Mouse (Mus musculus) CH12.LX (cell line): Measurements from ENCODE around the gene Acot7. TPM values are rescaled to one million over a fixed set of nuclear protein-coding genes. Genes with fewer than 3 reads are reported as not detected.

Experiments
- DNase-seq: peaks from one replicate; pipeline ENCODE4 v3.0.0-alpha.2; 2013; ENCODE audit errors: extremely low read depth
- H3K27ac ChIP-seq: 2 replicates; pipeline ENCODE4 v1.5.1; 2012; ENCODE audit warnings: low read depth, mild to moderate bottlenecking, control low read depth, moderate library complexity; ENCODE audit not compliant: insufficient read depth
- H3K27me3 ChIP-seq: replicated peaks from 2 replicates; pipeline ENCODE3; 2012; ENCODE audit warnings: inconsistent platforms
- H3K36me3 ChIP-seq, 2 experiments: replicated peaks in 1 of 2; 2 replicates each; pipeline versions ENCODE3 to v1.6.1; 2012; ENCODE audit warnings: inconsistent platforms in 1 of 2, low read length in 1 of 2, mild to moderate bottlenecking in 1 of 2, mixed read lengths in 1 of 2, moderate library complexity in 1 of 2; ENCODE audit not compliant: control insufficient read depth in 1 of 2, insufficient read depth in 1 of 2
- H3K4me1 ChIP-seq, 2 experiments: 2 replicates each; pipeline ENCODE4 v1.6.1; 2012; ENCODE audit warnings: inconsistent platforms in 1 of 2, moderate library complexity in 1 of 2; ENCODE audit not compliant: insufficient read depth in 2 of 2, control insufficient read depth in 1 of 2
- H3K4me2 ChIP-seq: 2 replicates; pipeline ENCODE4 v1.6.1; 2012; ENCODE audit warnings: low read depth, mild to moderate bottlenecking, control low read depth; ENCODE audit not compliant: poor library complexity, insufficient read depth, severe bottlenecking
- H3K4me3 ChIP-seq, 3 experiments: fragments of 150-350 bp in 1 of 3; sonication (generic) in 1 of 3; replicated peaks in 1 of 3; 2 replicates each; pipeline versions ENCODE3 to v1.5.1; 2011 to 2012; ENCODE audit warnings: low read depth in 2 of 3, low read length in 2 of 3, mild to moderate bottlenecking in 2 of 3, moderate library complexity in 2 of 3, control low read depth in 1 of 3, improper control_type of control experiment in 1 of 3, inconsistent platforms in 1 of 3, mixed read lengths in 1 of 3; ENCODE audit not compliant: poor library complexity in 1 of 3
- H3K79me2 ChIP-seq: replicated peaks from 2 replicates; pipeline ENCODE4 v1.6.1; 2012; ENCODE audit warnings: mild to moderate bottlenecking, moderate library complexity; ENCODE audit not compliant: control insufficient read depth, poor library complexity, insufficient read depth, severe bottlenecking; ENCODE audit errors: extremely low read depth
- H3K9ac ChIP-seq: 2 replicates; pipeline ENCODE4 v1.6.1; 2012; ENCODE audit warnings: low read depth, mild to moderate bottlenecking, control low read depth, moderate library complexity; ENCODE audit not compliant: insufficient read depth
- H3K9me3 ChIP-seq: replicated peaks from 2 replicates; pipeline ENCODE3; 2012; ENCODE audit warnings: low read length, inconsistent platforms, mixed read lengths
- BHLHE40 ChIP-seq: IDR thresholded peaks from 2 replicates; pipeline ENCODE4 v1.6.1; 2011; ENCODE audit warnings: mild to moderate bottlenecking, low read depth, low read length, improper control_type of control experiment
- CHD1 ChIP-seq: IDR thresholded peaks from 2 replicates; pipeline ENCODE4 v1.6.1; 2012; ENCODE audit warnings: low read depth, low read length, improper control_type of control experiment, inconsistent platforms
- CTCF ChIP-seq, 2 experiments: IDR thresholded peaks in 1 of 2; conservative IDR thresholded peaks in 1 of 2; 2 replicates each; pipeline ENCODE4 v1.5.1; 2011 to 2012; ENCODE audit warnings: low read depth in 2 of 2, low read length in 2 of 2, improper control_type of control experiment in 1 of 2, inconsistent platforms in 1 of 2, mild to moderate bottlenecking in 1 of 2, moderate library complexity in 1 of 2
- E2F4 ChIP-seq: IDR thresholded peaks from 2 replicates; pipeline ENCODE4 v1.6.1; 2011; ENCODE audit warnings: low read depth, low read length, improper control_type of control experiment; ENCODE audit not compliant: insufficient replicate concordance
- ELF1 ChIP-seq: IDR thresholded peaks from 2 replicates; pipeline ENCODE4 v1.6.1; 2014; ENCODE audit warnings: low read depth, mild to moderate bottlenecking, inconsistent platforms, low read length, improper control_type of control experiment
- EP300 ChIP-seq: IDR thresholded peaks from 2 replicates; pipeline ENCODE4 v1.6.1; 2011; ENCODE audit warnings: low read length, improper control_type of control experiment
- GABPA ChIP-seq: IDR thresholded peaks from 2 replicates; pipeline ENCODE4 v1.6.1; 2012; ENCODE audit warnings: low read depth, low read length, improper control_type of control experiment, inconsistent platforms; ENCODE audit not compliant: insufficient replicate concordance
- HCFC1 ChIP-seq: IDR thresholded peaks from 2 replicates; pipeline ENCODE4 v1.6.1; 2012; ENCODE audit warnings: low read depth, mild to moderate bottlenecking, inconsistent platforms, low read length, improper control_type of control experiment
- JUN ChIP-seq: IDR thresholded peaks from 2 replicates; pipeline ENCODE4 v1.6.1; 2011; ENCODE audit warnings: low read depth, mild to moderate bottlenecking, low read length, improper control_type of control experiment, moderate library complexity; ENCODE audit not compliant: insufficient read depth
- JUND ChIP-seq: conservative IDR thresholded peaks from 2 replicates; pipeline ENCODE4 v1.6.1; 2011; ENCODE audit warnings: low read depth, low read length, improper control_type of control experiment
- KAT2A ChIP-seq: IDR thresholded peaks from 2 replicates; pipeline ENCODE4 v1.6.1; 2012; ENCODE audit warnings: low read length, improper control_type of control experiment, inconsistent platforms; ENCODE audit not compliant: insufficient replicate concordance
- MAFK ChIP-seq: IDR thresholded peaks from 2 replicates; pipeline ENCODE4 v1.6.1; 2011; ENCODE audit warnings: low read length, improper control_type of control experiment; ENCODE audit not compliant: insufficient replicate concordance
- MAX ChIP-seq: IDR thresholded peaks from 2 replicates; pipeline ENCODE4 v1.6.1; 2011; ENCODE audit warnings: low read length, improper control_type of control experiment
- MAZ ChIP-seq: IDR thresholded peaks from 2 replicates; pipeline ENCODE4 v1.6.1; 2012; ENCODE audit warnings: low read depth, mild to moderate bottlenecking, inconsistent platforms, low read length, improper control_type of control experiment, moderate library complexity
- MEF2A ChIP-seq: IDR thresholded peaks from 2 replicates; pipeline ENCODE4 v1.6.1; 2014; ENCODE audit warnings: low read depth, mild to moderate bottlenecking, inconsistent platforms, low read length, improper control_type of control experiment, borderline replicate concordance
- MXI1 ChIP-seq: IDR thresholded peaks from 2 replicates; pipeline ENCODE4 v1.6.1; 2011; ENCODE audit warnings: mild to moderate bottlenecking, low read depth, low read length, improper control_type of control experiment
- MYC ChIP-seq: IDR thresholded peaks from 2 replicates; pipeline ENCODE4 v1.6.1; 2011; ENCODE audit warnings: low read depth, mild to moderate bottlenecking, improper control_type of control experiment, low read length
- NELFE ChIP-seq: IDR thresholded peaks from 2 replicates; pipeline ENCODE4 v1.6.1; 2011; ENCODE audit warnings: low read depth, low read length, improper control_type of control experiment
- NRF1 ChIP-seq: IDR thresholded peaks from 2 replicates; pipeline ENCODE4 v1.6.1; 2014; ENCODE audit warnings: low read depth, mild to moderate bottlenecking, inconsistent platforms, low read length, improper control_type of control experiment, moderate library complexity
- POLR2A ChIP-seq: IDR thresholded peaks from 2 replicates; pipeline ENCODE4 v1.6.1; 2011; ENCODE audit warnings: low read depth, mild to moderate bottlenecking, improper control_type of control experiment, low read length
- POLR2AphosphoS2 ChIP-seq: IDR thresholded peaks from 2 replicates; pipeline ENCODE4 v1.6.1; 2011; ENCODE audit warnings: low read depth, low read length, improper control_type of control experiment
- RCOR1 ChIP-seq: conservative IDR thresholded peaks from 2 replicates; pipeline ENCODE4 v1.6.1; 2012; ENCODE audit warnings: low read depth, mild to moderate bottlenecking, inconsistent platforms, low read length, improper control_type of control experiment
- SMC3 ChIP-seq: IDR thresholded peaks from 2 replicates; pipeline ENCODE4 v1.6.1; 2011; ENCODE audit warnings: low read depth, low read length, improper control_type of control experiment
- TCF12 ChIP-seq: IDR thresholded peaks from 2 replicates; pipeline ENCODE4 v1.6.1; 2014; ENCODE audit warnings: low read depth, mild to moderate bottlenecking, inconsistent platforms, low read length, improper control_type of control experiment
- UBTF ChIP-seq: IDR thresholded peaks from 2 replicates; pipeline ENCODE4 v1.6.1; 2012; ENCODE audit warnings: low read depth, mild to moderate bottlenecking, inconsistent platforms, low read length, improper control_type of control experiment, moderate library complexity
- USF1 ChIP-seq: IDR thresholded peaks from 2 replicates; pipeline ENCODE4 v1.6.1; 2014; ENCODE audit warnings: low read depth, mild to moderate bottlenecking, inconsistent platforms, low read length, improper control_type of control experiment
- USF2 ChIP-seq: conservative IDR thresholded peaks from 2 replicates; pipeline ENCODE4 v1.6.1; 2011; ENCODE audit warnings: low read depth, low read length, improper control_type of control experiment
- ZC3H11A ChIP-seq: IDR thresholded peaks from 2 replicates; pipeline ENCODE4 v1.6.1; 2012; ENCODE audit warnings: low read depth, mild to moderate bottlenecking, inconsistent platforms, low read length, improper control_type of control experiment
- ZMIZ1 ChIP-seq: IDR thresholded peaks from 2 replicates; pipeline ENCODE4 v1.6.1; 2012; ENCODE audit warnings: low read depth, mild to moderate bottlenecking, inconsistent platforms, low read length, improper control_type of control experiment
- ZNF384 ChIP-seq: IDR thresholded peaks from 2 replicates; pipeline ENCODE4 v1.6.1; 2012; ENCODE audit warnings: low read depth, low read length, improper control_type of control experiment, inconsistent platforms
- dilution Hi-C: fragments of 300-500 bp; cut with MboI; formaldehyde crosslinking; loops from 2 replicates; pipeline ENCODE4 v1.14.3; 2020; ENCODE audit warnings: low sequenced_read_pairs; ENCODE audit not compliant: extremely low pct_unique_long_range_greater_than_20kb, extremely low pct_ligation_motif_present
- in situ Hi-C: fragments of 300-500 bp; cut with MboI; formaldehyde crosslinking; loops from 3 replicates; pipeline ENCODE4 v1.14.3; 2019; ENCODE audit warnings: low sequenced_read_pairs, low pct_ligation_motif_present, low pct_unique_long_range_greater_than_20kb, mixed read lengths
- polyA plus RNA-seq: library from polyadenylated mRNA; unstranded; fragments of >175 nt; gene quantifications from 2 replicates; pipeline ENCODE4 v1.2.1, GENCODE M21; 2012; ENCODE audit warnings: low read depth; ENCODE audit not compliant: insufficient read length
- total RNA-seq, 2 experiments: library from RNA; depleted of rRNA; stranded (reverse); fragments of 300-350 nt in 1 of 2; fragments of >200 nt in 1 of 2; gene quantifications; 2 replicates each; pipeline ENCODE4 v1.2.3; 2012 to 2014

The Acot7 gene
- total and polyA plus RNA-seq, 3 experiments: 29.0 to 71.1 (median 61.6) TPM

GRCm38 (mm10) chr4:152165036-152165931, 12.7 kb upstream of the Acot7 start (continued):
- TF ChIP-seq SMC3 (peak; percentile 49), ZC3H11A (no peak), NELFE (no peak), POLR2AphosphoS2 (no peak), MXI1 (no peak), NRF1 (peak; percentile 41; the same call in 1 of the 2 replicates), TCF12 (no peak), BHLHE40 (no peak), GABPA (no peak), MAFK (no peak), USF1 (no peak), USF2 (no peak), E2F4 (no peak), POLR2A (0 out of 2 replicates have a peak, but pooled peaks have one; percentile 32), MAZ (no peak), MYC (no peak), MAX (peak; percentile 22; the same call in 1 of the 2 replicates), JUND (no peak), HCFC1 (no peak)

- in situ Hi-C loops: no loop called here
- Histone ChIP-seq H3K4me3 (no peak overlapping the region), H3K27ac (no peak overlapping the region), H3K9ac (no peak overlapping the region), H3K27me3 (peaks cover 17% of the 10 kb centered on the region), H3K36me3 (no peaks in the 10 kb centered on the region), H3K4me2 (no peak overlapping the region), H3K4me1 (peaks cover 8 to 15% of the 10 kb centered on the region in 2 experiments), H3K9me3 (peaks cover 10% of the 10 kb centered on the region), H3K79me2 (no peaks in the 10 kb centered on the region)
- TF ChIP-seq JUN (no peak), HCFC1 (no peak), MEF2A (no peak), MAZ (no peak), RCOR1 (no peak), ZNF384 (no peak), NRF1 (no peak), ELF1 (no peak), EP300 (no peak), UBTF (no peak), CHD1 (no peak), ZMIZ1 (no peak), MAFK (no peak), E2F4 (no peak), CTCF (conservative IDR thresholded peaks at IDR 0.05 in 1 of 2, IDR thresholded peaks at IDR 0.05 in 1 of 2; ENCODE audit: low read depth in 2 of 2, low read length in 2 of 2) (no peak), MYC (no peak), ZC3H11A (no peak), KAT2A (no peak)
- dilution Hi-C loops: no loop called here
- no peak for DNase-seq
Observed at GRCm38 (mm10) chr4:152168052-152168451, 9.9 kb upstream of the Acot7 start.
